Mouse (Mus musculus) ZHBTc4 (cell line): ENCODE data around the gene Lmx1a.

ENCODE experiments used
- DNase-seq: peaks from one replicate; pipeline ENCODE4 v3.0.0-alpha.2; 2011; ENCODE audit warnings: low read depth, low spot score

The Lmx1a gene

DNA sequence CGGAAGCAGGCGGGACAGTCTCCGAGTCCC lies at the start of gene Lmx1a:
Gene Lmx1a, plus strand, starts transcription at position 6 of the 30 bp plus-strand sequence.
- DNase-seq: no peak

DNA sequence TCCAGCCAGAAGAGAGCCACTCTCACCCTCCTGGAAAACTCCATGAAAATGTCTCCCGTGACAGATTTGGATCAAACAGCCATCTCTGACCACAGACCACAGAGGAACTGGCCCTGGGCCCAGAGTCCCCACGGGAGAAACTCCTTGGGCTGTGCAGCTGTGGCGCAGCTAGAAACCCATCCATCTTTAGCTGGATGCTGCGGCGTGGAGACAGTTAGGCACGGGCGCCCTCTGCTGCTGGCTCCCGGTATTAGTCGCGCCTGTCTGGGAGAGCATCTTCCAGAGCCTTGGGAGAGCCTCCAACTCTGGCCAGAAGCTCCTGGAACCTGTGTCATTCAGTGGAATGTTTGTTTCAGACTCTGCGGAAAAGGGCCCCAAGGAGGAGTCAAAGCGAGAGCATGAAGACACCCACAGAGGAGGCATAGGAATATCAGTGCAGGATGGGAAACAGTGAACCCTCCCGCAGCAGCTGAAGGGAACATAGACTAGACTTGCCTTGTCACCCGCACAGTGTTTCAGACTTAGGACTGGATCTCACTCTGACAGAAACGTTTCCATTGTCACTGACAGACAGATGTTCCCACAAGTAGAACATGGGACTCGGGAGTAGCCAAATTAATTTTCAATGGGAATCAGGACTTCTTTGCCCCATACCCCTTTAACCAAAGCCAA lies 44.0 kb upstream of the Lmx1a start:
- peak; percentile 84 for DNase-seq

DNA sequence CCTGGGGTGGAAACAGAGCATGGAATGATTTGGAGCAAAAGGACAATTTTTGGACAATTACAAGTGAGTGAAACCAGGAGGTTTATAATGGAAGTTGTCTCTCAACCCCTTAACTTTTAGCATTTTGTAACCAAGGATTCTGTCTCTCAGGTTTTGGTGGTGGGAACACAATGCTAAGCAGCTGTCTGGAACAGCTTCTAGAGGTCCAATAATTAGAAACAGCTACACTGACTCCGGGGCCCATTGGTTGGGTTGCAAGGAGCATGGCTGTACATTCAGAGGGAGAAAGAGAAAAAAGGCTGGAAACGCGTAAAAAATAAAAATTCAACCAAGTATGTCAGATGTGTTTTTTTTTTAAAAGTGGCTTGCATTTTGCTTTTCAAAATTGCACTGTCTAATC lies 40.4 kb upstream of the Lmx1a start:
- DNase-seq: no peak

DNA sequence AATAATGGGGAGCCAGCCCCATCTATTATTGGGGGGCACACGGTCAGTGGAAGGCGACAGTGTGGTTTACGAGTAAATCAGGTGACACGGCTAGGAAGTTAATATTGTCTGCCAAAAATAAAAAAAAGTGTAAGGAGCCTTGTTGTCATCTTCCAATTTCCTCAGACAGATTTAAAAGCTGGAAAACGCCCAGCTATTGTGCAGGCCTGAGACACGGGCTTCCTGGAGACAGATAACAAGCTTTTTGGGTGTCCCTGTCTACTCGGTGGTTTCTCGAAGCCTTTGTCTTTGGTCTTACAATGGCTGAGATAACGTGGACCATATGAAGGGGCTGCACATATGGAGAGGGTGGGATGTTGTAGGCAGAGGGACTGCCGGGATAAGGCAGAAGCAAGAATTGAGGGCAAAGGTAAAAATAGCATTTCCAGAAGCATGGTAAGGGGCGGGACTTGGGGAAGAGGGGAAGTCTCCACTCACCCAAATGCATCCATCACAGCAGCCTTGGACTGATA lies 39.9 kb upstream of the Lmx1a start:
- no peak for DNase-seq

DNA sequence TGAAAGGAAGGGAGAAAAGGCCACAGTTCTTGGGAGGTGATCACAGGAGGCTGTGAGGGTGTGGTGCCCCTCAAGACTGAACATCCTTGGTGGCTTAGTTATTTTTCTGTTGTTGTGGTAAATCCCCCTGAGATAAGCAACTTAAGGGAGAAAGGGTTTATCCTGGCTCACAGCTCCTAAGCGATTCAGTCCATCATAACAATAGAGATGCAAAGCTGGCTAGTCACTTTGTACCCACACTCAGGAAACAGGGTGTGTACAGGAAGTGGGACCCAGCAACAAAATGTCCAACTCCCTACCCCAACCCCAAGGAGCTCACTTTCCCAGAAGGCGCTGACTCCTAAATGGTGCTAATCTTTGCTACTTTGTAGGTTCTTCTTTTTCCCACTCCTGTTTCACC lies 36.7 kb upstream of the Lmx1a start:
- peak; percentile 63 for DNase-seq

DNA sequence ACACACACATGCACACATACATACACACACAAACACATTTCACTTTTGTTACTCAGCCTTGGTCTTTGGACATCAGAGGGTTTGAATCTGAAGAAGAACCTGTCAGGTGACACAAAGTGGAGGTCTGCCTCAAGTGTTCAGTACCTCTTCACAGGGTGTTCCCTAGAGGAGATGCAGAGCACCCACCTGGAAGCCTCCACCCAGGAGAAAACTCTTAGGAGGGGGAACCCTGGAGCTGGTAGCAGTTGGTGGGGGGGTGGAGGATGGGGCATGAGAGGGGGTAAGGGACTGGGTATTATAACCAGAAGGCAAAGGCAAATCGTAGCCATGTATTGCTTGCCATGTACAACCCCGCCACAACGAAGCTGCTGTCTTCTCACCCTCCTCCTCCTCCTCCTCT lies 30.0 kb upstream of the Lmx1a start:
- no peak for DNase-seq

DNA sequence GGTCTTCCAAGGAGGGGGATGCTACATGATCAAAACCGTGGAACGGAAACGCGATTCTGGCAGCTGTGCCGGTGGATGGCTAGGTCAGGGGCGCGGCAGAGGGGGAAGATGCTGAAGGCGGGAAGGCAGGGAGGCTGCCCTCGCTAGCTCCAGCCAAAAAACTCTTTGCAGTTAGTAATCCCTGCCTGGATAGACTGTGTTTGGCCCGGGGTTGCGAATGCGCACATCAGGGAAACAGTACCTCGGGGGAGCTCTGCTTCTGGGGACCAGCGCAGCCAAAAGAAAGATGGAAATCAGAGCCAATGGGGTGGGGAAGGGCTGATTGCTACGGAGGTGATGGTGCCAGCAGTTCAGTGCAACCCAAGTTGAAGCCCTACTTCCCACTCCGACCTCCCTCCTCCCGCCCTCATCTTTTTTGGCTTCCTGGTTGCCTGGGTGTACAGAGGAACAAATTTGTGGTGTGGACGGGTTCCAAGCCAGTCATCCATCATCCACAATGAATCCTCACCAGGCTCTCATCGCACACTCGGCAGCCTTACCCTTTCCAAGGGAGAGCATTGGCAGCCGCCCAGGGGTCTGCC lies 28.4 kb upstream of the Lmx1a start:
- no peak for DNase-seq

DNA sequence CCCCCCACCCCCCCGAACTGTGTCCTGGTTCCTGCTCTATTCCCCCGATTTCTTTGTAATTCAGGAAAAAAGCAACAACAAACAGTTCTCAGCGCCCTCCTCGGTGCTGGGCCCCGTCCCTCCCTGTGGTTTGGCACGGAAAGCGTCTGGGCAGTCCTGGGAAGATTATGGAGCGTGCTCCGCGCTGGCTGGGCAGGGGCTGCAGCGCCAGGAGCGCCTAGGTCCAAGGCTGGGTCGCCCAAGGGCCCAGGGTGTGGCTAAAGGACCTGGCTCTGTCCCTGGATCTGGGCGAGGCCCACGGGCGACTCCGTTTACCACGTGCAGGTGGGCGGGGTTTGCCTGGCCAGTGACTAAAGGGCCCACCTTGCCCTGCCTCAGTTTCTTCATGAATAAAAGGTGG lies 27.9 kb upstream of the Lmx1a start:
- DNase-seq: no peak

DNA sequence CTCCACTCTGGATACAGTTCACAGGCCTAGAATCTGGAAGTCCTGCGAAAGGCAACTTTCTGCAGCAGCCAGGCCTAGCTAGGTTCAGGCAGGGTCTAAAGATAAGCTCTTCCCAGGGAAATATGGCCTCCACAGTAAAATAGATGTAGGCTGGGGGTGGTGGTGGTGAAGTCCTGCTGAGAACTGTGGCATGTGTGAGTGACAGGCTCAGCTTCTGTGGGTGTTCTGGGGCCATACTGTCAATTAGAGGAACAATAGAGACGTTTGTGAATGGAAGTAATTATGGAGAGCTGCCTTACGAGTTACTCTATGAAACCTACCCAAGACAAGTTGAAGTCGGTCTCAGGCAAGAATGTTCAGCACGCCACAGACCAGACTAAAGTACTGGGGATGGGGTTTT lies 25.9 kb upstream of the Lmx1a start:
- no peak for DNase-seq

DNA sequence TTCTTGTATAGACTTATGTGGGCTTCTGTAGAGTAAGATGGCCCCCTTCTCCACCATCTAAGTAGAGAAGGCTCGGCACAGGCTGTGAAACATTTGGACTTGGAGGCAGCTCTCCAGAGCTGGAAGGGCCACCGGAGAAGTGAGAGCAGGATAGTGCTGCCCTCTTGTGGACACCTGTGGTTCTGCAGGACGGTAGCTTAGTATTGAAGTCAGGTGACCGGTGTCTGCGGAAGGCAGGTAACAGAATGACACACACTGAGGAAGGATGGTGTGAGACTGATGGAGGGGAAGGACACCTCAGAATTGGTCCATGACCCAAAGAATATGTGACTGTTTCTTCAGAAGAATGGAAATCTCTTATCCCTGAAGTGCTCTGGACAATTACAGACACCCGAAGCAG lies 19.2 kb upstream of the Lmx1a start:
- DNase-seq: peak; percentile 83

DNA sequence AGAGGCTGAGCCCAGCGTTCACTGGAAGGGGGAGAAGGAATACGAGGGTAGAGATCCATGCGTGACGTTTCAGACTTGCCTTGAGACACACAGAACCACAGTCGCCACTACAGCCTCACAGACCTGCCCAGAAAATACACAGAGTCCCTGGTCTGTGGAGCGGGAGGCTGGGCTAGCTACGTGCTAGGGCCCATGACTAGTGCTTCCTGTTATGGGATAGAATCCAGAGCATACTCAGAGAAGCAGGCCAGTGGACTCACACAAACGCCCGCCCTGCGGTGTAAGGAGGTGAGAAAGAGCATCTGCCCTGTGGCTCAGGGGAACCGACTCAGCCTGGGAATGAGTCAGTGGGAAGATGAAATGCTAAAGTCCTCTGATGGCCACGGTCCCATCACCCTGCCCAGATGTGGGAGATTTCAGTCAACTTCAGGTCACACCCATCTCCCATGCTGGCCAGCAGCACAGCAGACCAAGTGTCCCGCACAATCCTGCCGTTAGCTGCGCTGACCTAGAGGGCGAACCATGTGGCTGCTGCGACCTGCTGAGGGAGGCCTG lies 16.5 kb upstream of the Lmx1a start:
- DNase-seq: peak; percentile 16

DNA sequence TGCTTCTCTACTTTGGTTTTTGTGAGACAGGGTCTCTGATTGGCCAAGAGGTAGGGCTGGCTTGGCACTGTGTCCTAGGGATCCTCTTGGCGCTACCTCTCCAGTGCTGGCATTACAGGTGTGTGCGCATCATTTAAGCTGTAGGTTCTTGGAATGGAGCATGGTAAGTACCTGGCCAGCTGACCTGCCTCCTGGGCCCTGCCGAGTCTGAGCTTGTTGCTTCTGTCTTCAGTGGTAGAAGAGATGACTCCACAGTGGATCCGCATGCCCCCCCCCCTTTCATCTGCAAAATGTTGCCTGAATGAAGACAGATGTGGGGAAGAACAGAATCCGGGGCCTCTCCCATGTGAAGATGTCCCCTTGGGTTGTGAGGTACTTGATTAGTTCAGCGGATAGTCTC lies 10.0 kb upstream of the Lmx1a start:
- no peak for DNase-seq

DNA sequence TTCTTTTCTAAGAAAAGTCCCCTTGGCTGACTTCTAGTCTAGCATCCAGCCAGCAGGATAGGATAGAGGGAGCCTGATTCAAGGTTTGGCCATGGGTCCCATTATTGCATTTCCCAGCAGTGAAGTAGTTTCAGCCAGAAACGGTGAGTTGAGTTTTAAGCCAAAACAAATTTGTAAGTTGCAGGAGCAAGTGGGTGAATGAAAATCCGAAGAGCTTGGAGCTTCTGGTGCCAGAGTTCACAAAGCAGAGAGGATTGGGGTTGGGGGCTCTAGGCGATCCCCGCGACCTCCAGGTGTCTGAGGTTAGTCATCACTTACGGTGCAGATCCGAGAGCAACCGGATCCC lies 1.1 kb upstream of the Lmx1a start:
- no peak for DNase-seq

DNA sequence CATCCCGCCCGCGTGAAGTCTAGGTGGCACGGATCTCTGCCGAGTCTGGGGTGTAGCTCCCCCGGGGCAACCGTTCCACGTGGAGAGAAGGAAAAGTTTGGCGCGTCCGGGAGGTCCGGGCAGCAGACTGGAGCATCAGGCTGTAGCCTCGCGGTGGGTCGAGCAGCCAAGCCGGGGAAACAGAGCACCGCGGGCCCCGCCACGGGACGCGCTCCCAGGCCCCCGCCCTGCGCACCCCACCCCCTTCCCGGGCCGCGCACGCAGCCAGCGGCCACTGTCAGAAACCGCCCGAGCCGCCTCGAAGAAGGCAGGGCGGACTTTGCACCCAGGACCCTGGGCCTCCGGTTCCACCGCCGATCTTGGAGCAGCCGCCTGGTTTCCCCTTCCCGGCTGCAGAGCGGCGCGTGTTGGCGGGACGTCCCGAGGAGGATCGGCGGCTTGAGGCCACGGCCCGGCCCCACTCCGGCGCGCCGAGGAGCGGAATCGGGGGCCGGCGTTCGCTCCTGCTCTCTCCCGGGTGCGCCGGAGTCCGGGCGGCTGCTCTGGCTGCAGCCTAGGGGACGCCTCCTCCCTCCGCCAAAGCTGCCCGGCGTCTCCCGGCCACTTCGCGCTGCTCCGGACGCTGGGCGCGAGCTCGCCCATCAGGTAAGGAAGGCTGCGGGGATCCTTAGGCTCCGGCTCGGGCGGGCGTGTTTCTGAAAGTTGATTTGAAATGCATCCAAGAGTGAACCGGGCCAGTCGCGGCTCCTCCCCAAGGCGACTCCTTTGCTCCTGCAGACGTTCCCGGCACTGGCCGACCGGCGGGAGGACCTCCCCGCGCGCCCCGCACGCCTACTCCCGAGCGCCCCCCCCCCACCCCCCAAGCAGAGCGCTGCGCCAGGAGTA lies 448 bp upstream of the Lmx1a start:
- DNase-seq: peak; percentile 72

DNA sequence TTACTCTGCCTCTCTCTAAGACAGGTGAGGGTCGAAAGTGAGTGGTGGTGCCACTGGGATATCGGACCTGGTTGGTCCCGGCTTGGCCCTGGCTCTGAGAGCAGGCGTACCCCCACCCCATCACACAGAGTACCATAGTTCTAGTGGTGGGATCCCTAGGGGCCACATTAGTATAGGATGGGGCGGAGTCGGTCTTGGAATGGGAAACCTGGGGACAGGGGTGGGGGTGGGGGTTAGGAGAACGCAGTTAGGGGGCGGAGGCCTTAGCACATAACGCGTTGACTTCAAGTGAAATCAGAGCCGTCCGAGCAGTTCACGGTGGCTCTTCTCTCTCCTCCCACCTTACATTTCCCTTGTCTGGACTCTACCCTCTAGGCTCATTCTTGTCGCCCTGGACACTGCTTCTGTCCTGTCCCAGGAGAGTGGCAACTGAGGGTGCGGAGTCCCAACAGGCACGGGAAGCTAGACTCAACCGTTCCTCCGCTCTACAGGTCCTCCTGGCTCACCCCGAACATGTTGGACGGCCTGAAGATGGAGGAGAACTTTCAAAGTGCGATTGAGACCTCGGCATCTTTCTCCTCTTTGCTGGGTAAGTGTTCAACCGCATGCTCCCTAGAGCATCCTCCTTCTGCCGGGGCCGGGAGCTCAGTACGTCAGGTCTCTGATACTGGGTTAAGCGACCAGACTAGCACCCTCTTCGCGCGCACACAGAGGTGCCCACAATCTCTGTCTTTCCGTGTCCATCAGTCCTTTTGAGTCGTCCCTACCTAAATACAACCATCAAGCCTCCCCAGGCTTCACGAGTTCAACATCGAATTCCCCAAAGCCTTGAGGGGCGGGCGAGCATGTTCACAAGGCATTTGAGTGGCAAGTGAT lies 463 bp downstream of the Lmx1a start:
- peak; percentile 52 for DNase-seq

DNA sequence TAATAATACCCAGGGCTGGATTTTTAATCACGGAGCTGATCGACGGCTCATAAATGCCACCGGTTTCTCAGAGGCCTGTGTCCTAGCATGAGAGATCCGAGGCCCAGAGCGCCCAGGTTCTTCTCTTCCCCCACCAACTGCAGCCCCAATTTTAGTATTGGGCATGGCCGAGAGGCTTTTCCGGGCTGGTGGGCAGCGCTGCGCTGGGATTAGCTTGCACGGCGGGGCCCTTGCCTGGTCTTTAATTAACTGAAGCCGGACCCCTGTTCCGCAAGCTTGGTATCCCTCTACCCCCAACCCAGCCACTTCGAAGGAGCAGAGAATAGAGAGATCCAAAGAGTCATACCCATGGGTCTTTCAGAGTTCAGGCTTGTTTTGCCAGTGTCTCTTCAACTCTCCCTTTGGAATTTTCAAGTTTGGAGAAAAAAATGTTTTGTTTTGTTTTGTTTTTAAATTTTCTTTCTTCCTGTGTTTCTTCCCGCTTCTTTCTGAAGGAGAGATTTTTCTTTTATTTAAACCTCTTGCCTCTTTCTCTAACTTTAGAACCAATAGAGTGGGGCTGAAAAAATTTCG lies 1.2 kb downstream of the Lmx1a start:
- DNase-seq: no peak

DNA sequence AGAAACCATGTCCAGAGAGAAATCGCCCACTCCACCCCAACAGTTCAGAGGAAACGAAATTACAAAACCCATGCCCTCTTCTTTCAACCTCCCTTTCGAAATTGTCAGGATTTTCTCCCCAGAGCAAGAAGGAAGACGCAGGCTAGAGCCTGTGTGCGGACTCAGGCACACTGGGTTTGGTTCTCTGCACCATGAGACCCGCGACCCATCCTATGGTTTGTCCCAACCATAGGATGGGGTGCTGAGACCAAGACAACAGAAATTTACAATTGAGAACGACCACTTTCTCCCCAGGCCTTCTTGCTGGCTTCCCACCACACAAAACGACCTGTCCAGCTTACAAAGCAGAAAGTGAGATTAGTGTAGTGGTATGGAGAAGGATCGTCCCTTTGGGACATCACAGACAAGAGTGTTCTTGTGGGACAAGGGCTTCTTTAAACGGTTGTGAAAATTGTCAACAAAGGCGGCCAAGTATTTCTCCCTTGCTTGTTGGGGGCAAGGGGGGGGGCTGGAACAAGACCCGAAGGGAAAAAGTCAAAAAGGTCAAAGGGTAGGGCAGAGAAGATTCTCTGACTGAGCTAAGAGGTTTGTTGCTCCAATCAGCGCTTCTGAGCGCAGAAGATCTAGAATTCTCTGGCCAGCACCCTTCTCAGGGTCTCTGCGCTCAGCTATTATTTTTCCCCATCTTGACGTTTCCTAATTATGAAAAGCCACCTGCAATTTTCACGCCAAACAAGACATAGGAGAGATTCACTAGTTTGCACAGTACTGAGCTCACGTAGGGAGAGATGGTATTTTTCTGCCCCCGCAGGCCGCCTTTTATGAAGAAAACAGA lies 1.9 kb downstream of the Lmx1a start:
- peak; percentile 12 for DNase-seq

DNA sequence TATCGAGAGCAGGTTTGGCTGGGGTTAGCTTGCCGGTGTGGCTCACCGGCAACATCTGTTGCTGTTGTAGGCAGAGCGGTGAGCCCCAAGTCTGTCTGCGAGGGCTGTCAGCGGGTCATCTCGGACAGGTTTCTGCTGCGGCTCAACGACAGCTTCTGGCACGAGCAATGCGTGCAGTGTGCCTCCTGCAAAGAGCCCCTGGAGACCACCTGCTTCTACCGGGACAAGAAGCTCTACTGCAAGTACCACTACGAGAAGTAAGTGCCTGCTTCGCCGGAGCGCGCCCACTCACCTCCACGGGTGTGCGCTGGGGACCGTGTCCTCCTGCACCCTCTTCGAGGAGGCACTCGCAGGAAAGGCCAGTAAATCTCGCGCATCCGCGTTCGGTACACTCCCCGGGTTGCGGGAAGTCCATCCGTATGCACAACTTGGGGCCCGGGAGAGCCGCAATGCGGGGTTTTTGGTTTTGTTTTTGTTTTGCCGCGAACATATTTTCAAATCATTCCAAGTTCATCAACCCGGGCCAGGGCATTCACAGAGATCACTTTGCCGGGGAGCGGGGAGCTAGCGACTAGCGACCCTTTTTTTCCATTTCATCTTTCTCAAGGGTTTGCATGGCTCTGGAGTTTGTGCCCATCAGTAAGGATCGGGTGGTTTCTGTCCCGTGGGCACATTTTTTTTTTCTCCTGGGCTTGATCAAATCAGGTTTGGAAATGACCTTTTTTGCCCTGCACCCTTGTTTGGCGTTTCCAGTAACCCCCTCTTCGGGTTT lies 3.1 kb downstream of the Lmx1a start:
- peak; percentile 36 for DNase-seq

DNA sequence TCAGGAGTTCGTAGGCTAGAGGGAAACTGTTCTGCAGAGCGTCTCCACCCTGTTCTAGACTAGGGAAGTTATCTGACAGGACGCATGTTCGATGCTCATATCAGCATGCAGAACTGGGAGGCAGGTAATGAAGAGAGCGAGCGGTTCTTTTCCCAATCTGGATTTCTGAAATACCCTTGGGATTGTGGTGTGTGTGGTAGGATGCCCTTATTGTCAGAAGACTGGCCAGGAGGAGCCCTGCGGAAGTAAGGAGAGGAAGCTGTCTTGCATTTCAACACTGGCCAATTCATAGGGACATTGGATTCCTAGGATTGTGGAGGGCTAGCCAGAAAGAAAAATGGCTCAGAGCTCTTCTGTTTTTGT lies 3.6 kb downstream of the Lmx1a start:
- peak; percentile 14 for DNase-seq
